Mouse (Mus musculus): ENCODE measurements around the gene Dnajc15. TPM values are rescaled to one million over a fixed set of nuclear protein-coding genes. Genes with fewer than 3 reads are reported as not detected.

Gene Dnajc15
- polyA plus RNA-seq, 1 experiment from 2014 or later: 92.9 TPM

- Histone ChIP-seq H3K4me2 (no peak overlapping the region), H3K4me1 (no peaks in the 10 kb centered on the region), H3K9me3 (replicated peaks) (no peaks in the 10 kb centered on the region), H3K4me3 (replicated peaks) (no peak overlapping the region), H3K27ac (replicated peaks) (no peak overlapping the region), H3K36me3 (0 out of 2 replicates have a peak, but pooled peaks cover 3% of the 10 kb centered on the region), H3K9ac (replicated peaks) (no peak overlapping the region), H3K27me3 (replicated peaks) (no peaks in the 10 kb centered on the region)
- WGBS: 95% methylated on average over 1 of the region's 1 CpGs
- ATAC-seq (ENCODE audit: low FRiP score): no peak
Observed at GRCm38 (mm10) chr14:77853951-77854350, 21.0 kb downstream of the Dnajc15 start.

DNA sequence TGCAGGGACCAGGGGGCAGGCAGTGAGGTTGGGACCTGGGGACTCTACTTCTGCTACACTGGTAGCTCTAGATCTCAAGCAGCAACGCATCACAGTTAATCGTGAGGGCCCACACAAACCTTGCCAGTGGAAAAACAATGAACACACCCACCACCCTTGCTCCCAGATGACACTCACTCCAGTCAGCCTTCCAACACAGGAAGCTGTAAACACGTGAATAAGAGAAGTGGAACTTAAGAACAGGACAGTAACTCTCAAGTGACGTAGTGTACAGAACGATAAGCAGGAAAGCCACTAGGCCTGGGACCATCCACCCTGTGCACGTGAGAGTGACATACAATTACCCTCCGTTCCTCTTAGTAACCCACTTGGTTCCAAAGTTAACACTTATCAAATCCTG is 25.1 kb downstream of the Dnajc15 start:
- Histone ChIP-seq H3K4me3 (replicated peaks) (no peak overlapping the region), H3K9me3 (replicated peaks) (no peaks in the 10 kb centered on the region), H3K4me1 (no peaks in the 10 kb centered on the region), H3K27me3 (replicated peaks) (no peaks in the 10 kb centered on the region), H3K27ac (replicated peaks) (no peak overlapping the region), H3K36me3 (0 out of 2 replicates have a peak, but pooled peaks cover 3% of the 10 kb centered on the region), H3K4me2 (no peak overlapping the region), H3K9ac (replicated peaks) (no peak overlapping the region)
- 91% methylated on average over 7 of the region's 7 CpGs for WGBS
- no peak for ATAC-seq (ENCODE audit: low FRiP score)

GRCm38 (mm10) chr14:77848349-77848748 is 26.6 kb downstream of the Dnajc15 start:
- 88% methylated on average over 1 of the region's 1 CpGs for WGBS
- Histone ChIP-seq H3K27me3 (replicated peaks) (no peaks in the 10 kb centered on the region), H3K27ac (replicated peaks) (no peak overlapping the region), H3K9me3 (replicated peaks) (no peaks in the 10 kb centered on the region), H3K4me1 (no peaks in the 10 kb centered on the region), H3K4me3 (replicated peaks) (no peak overlapping the region), H3K4me2 (no peak overlapping the region), H3K36me3 (0 out of 2 replicates have a peak, but pooled peaks cover 3% of the 10 kb centered on the region), H3K9ac (replicated peaks) (no peak overlapping the region)
- ATAC-seq (ENCODE audit: low FRiP score): no peak

GRCm38 (mm10) chr14:77846206-77846605 is 28.7 kb downstream of the Dnajc15 start:
- Histone ChIP-seq H3K9ac (replicated peaks) (no peak overlapping the region), H3K27me3 (replicated peaks) (no peaks in the 10 kb centered on the region), H3K4me3 (replicated peaks) (no peak overlapping the region), H3K27ac (replicated peaks) (no peak overlapping the region), H3K36me3 (no peaks in the 10 kb centered on the region), H3K4me1 (no peaks in the 10 kb centered on the region), H3K4me2 (no peak overlapping the region), H3K9me3 (replicated peaks) (no peaks in the 10 kb centered on the region)
- ATAC-seq (ENCODE audit: low FRiP score): no peak
- WGBS: 78% methylated on average over 4 of the region's 4 CpGs

- H3K36me3 ChIP-seq: no peaks in the 10 kb centered on the region
- ATAC-seq (ENCODE audit: low FRiP score): no peak
- no peak overlapping the region for H3K27ac ChIP-seq (replicated peaks)
- no peaks in the 10 kb centered on the region for H3K27me3 ChIP-seq (replicated peaks)
- no peaks in the 10 kb centered on the region for H3K9me3 ChIP-seq (replicated peaks)
- 89% methylated on average over 1 of the region's 1 CpGs for WGBS
- no peak overlapping the region for H3K4me2 ChIP-seq
- no peak overlapping the region for H3K4me3 ChIP-seq (replicated peaks)
- H3K9ac ChIP-seq (replicated peaks): no peak overlapping the region
- H3K4me1 ChIP-seq: no peaks in the 10 kb centered on the region
Observed at GRCm38 (mm10) chr14:77845479-77845878, 29.4 kb downstream of the Dnajc15 start.

DNA sequence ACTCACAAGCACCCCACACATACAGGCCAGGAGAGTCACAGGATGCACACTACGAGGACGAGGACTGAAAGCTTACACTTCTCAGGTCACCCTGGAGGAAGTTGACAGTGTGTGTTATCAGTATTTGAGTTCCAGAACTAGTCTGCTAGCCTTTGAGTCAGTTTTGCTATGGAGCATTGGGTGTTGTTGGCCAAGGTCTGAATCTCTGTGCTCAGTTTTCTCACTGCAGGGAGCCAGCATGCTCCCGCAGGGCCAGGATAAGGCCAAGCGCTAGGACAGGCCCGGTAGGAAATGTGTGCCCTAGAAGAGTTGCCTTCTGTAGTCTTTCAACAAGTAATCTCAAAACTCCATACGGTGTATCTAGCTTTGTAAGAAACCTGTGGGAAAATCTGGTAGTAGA is 34.4 kb downstream of the Dnajc15 start:
- Histone ChIP-seq H3K27me3 (replicated peaks) (no peaks in the 10 kb centered on the region), H3K36me3 (no peaks in the 10 kb centered on the region), H3K4me1 (no peaks in the 10 kb centered on the region), H3K4me2 (no peak overlapping the region), H3K9me3 (replicated peaks) (no peaks in the 10 kb centered on the region), H3K4me3 (replicated peaks) (no peak overlapping the region), H3K27ac (replicated peaks) (no peak overlapping the region), H3K9ac (replicated peaks) (no peak overlapping the region)
- no peak for ATAC-seq (ENCODE audit: low FRiP score)
- WGBS: 87% methylated on average over 6 of the region's 6 CpGs

DNA sequence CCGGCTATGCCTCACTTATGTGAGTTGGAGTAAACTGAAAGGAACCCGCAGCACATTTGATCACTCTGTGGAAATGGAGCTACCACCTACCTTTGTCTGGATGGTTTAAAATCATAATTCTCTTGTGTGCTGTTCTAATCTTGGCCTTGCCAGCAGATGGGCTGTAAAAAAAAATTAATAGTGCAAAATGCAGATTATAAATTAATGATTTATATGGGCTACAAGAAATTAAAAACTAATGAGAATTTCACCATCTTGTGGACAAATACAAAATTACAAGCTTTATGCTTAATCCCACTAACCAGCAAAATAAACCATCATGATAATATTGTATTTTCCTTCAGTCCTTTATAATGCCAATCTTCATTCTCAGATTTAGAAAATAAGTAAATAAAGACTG is 34.8 kb downstream of the Dnajc15 start:
- Histone ChIP-seq H3K9ac (replicated peaks) (no peak overlapping the region), H3K4me3 (replicated peaks) (no peak overlapping the region), H3K9me3 (replicated peaks) (no peaks in the 10 kb centered on the region), H3K4me1 (no peaks in the 10 kb centered on the region), H3K27me3 (replicated peaks) (no peaks in the 10 kb centered on the region), H3K36me3 (no peaks in the 10 kb centered on the region), H3K27ac (replicated peaks) (no peak overlapping the region), H3K4me2 (no peak overlapping the region)
- 62% methylated on average over 2 of the region's 2 CpGs for WGBS
- no peak for ATAC-seq (ENCODE audit: low FRiP score)

GRCm38 (mm10) chr14:77836794-77837193 is 38.1 kb downstream of the Dnajc15 start:
- 91% methylated on average over 2 of the region's 2 CpGs for WGBS
- H3K4me1 ChIP-seq: no peaks in the 10 kb centered on the region
- no peak for ATAC-seq (ENCODE audit: low FRiP score)
- no peak overlapping the region for H3K4me2 ChIP-seq
- no peak overlapping the region for H3K27ac ChIP-seq (replicated peaks)
- H3K9me3 ChIP-seq (replicated peaks): no peaks in the 10 kb centered on the region
- H3K9ac ChIP-seq (replicated peaks): no peak overlapping the region
- no peaks in the 10 kb centered on the region for H3K36me3 ChIP-seq
- H3K27me3 ChIP-seq (replicated peaks): no peaks in the 10 kb centered on the region
- no peak overlapping the region for H3K4me3 ChIP-seq (replicated peaks)

GRCm38 (mm10) chr14:77832359-77832758 is 42.6 kb downstream of the Dnajc15 start:
- Histone ChIP-seq H3K27ac (replicated peaks) (no peak overlapping the region), H3K27me3 (replicated peaks) (no peaks in the 10 kb centered on the region), H3K36me3 (no peaks in the 10 kb centered on the region), H3K9me3 (replicated peaks) (no peaks in the 10 kb centered on the region), H3K4me1 (no peaks in the 10 kb centered on the region), H3K9ac (replicated peaks) (no peak overlapping the region), H3K4me3 (replicated peaks) (no peak overlapping the region), H3K4me2 (no peak overlapping the region)
- no peak for ATAC-seq (ENCODE audit: low FRiP score)

- Histone ChIP-seq H3K9me3 (replicated peaks) (no peaks in the 10 kb centered on the region), H3K4me1 (no peaks in the 10 kb centered on the region), H3K27ac (replicated peaks) (no peak overlapping the region), H3K27me3 (replicated peaks) (no peaks in the 10 kb centered on the region), H3K9ac (replicated peaks) (no peak overlapping the region), H3K4me3 (replicated peaks) (no peak overlapping the region), H3K4me2 (no peak overlapping the region), H3K36me3 (no peaks in the 10 kb centered on the region)
- ATAC-seq (ENCODE audit: low FRiP score): no peak
- 92% methylated on average over 4 of the region's 4 CpGs for WGBS
Observed at GRCm38 (mm10) chr14:77831936-77832335, 43.0 kb downstream of the Dnajc15 start.

DNA sequence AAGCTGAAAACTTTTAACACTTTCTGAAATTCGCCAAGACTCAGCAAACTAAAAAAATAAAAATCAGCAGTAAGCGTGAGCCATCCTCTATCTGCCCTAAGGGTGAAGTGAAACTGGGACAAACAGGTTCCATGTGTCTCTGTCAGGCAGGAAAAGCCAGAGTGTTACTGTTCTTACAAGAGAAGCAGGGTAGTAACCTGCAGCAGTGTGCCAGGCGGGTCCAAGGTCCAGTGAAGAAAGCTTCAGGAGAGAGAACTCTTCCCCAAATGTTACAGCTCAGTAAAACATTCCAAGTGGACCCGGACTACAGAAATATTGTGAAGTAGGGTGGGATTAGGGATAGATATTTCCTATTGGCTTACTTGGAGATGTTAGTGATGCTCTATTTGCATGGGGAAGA is 45.3 kb downstream of the Dnajc15 start:
- Histone ChIP-seq H3K4me2 (no peak overlapping the region), H3K27me3 (replicated peaks) (no peaks in the 10 kb centered on the region), H3K36me3 (no peaks in the 10 kb centered on the region), H3K4me3 (replicated peaks) (no peak overlapping the region), H3K4me1 (no peaks in the 10 kb centered on the region), H3K9ac (replicated peaks) (no peak overlapping the region), H3K27ac (replicated peaks) (no peak overlapping the region), H3K9me3 (replicated peaks) (no peaks in the 10 kb centered on the region)
- ATAC-seq (ENCODE audit: low FRiP score): no peak
- WGBS: 92% methylated on average over 4 of the region's 4 CpGs

GRCm38 (mm10) chr14:77825891-77826290 is 49.0 kb downstream of the Dnajc15 start:
- 61% methylated on average over 3 of the region's 3 CpGs for WGBS
- no peaks in the 10 kb centered on the region for H3K27me3 ChIP-seq (replicated peaks)
- no peak overlapping the region for H3K27ac ChIP-seq (replicated peaks)
- H3K4me2 ChIP-seq: no peak overlapping the region
- H3K9me3 ChIP-seq (replicated peaks): no peaks in the 10 kb centered on the region
- H3K9ac ChIP-seq (replicated peaks): no peak overlapping the region
- no peaks in the 10 kb centered on the region for H3K36me3 ChIP-seq
- no peak for ATAC-seq (ENCODE audit: low FRiP score)
- H3K4me1 ChIP-seq: no peaks in the 10 kb centered on the region
- H3K4me3 ChIP-seq (replicated peaks): no peak overlapping the region

- 93% methylated on average over 6 of the region's 6 CpGs for WGBS
- no peaks in the 10 kb centered on the region for H3K9me3 ChIP-seq (replicated peaks)
Observed at GRCm38 (mm10) chr14:77825121-77825520, 49.8 kb downstream of the Dnajc15 start.

More at GRCm38 (mm10) chr14:77825121-77825520, 49.8 kb downstream of the Dnajc15 start:
- H3K4me2 ChIP-seq: no peak overlapping the region
- ATAC-seq (ENCODE audit: low FRiP score): no peak
- no peak overlapping the region for H3K4me3 ChIP-seq (replicated peaks)
- H3K27ac ChIP-seq (replicated peaks): no peak overlapping the region
- no peaks in the 10 kb centered on the region for H3K27me3 ChIP-seq (replicated peaks)
- H3K4me1 ChIP-seq: no peaks in the 10 kb centered on the region
- no peaks in the 10 kb centered on the region for H3K36me3 ChIP-seq
- no peak overlapping the region for H3K9ac ChIP-seq (replicated peaks)

Measured in neural tube, embryonic 15.5 days (tissue).